Mouse (Mus musculus) right cerebral cortex, postnatal 25 days (tissue): Measurements from ENCODE around the gene Acat2.
"Not testable (repeated sequence)": the region's sequence is repeated elsewhere in the genome, so short reads cannot be mapped to it uniquely, and the experiment has no call there.

Experiments used
- DNase-seq: peaks from one replicate; pipeline ENCODE4 v3.0.0; 2022

The Acat2 gene

DNA sequence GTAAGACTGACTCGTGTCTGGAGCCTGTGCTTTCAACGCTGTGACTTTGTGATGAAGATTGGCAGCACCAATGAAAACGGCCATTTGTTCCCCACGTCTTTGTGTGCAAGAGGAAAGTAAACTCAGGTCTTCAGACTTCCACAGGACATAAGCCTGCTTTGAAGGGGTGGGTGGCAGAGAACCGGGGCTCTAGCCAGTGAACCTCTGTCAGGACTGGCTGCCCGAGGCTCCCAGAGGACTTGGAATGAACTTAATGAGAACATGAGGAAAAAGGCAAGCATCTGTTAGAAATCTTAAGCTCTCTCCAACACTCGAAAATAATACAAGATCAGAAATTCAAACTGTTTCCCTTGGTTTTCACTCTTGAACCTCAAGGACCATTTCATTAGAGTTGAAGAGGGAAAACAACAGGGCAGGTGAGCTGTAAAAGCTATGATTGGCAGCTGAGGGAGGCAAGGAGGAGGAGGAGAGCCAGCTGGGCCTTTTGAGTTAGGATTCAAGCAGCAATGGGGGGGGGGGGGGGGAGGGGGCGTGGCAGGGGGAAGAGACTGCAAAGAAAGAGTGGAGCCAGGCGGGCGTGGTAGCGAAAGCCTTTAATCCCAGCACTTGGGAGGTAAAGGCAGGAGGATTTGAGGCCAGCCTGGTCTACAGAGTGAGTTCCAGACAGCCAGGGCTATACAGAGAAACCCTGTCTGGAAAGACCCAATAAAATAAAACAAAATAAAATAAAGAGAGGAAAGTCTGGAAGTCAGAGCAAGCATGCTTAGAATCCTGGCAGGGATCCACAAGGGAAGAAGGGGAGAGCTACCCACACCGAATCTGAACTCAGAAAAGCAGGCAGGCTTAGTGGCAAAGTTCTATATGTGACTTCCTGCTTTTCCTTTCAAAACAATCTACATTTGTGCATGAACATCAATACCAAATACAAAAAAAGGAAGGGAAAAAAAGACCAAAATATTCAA, 56.9 kb downstream of the Acat2 start:
- no peak for DNase-seq

DNA sequence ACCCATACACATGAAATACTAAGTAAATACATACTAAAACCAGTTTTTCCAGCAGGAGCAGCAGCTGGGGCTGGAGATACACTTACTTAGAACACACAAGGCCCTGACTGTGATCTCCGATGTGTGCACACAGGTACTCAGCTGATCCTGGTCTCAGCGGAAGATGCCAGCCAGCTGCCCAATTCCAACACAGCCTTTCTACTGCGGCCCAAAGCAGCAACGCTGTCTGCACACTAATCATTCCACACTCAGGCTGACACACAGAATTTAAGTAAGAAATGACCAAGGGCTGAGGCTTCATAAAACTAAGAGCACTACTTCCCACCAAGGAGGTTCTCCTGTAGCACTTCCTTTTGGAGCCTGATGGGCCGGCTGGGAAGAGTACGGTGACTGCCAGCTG, 58.3 kb downstream of the Acat2 start:
- DNase-seq: no peak

DNA sequence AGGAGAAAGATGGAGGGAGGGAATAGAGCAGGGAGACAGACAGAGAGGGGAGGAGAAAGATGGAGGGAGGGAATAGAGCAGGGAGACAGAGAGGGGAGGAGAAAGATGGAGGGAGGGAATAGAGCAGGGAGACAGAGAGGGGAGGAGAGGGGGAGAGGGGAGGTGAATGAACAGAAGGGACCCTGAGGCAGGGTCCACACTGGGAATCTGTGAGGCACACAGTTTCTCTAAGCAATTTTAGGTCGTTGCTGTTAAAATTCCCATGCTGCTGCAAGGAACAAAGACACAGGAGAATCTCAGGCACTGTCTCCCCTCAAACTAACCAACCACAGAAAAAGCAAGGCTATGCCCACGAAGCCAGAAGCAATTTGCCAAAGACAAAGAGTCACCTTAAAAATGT, 61.9 kb downstream of the Acat2 start:
- DNase-seq: not testable (repeated sequence)

DNA sequence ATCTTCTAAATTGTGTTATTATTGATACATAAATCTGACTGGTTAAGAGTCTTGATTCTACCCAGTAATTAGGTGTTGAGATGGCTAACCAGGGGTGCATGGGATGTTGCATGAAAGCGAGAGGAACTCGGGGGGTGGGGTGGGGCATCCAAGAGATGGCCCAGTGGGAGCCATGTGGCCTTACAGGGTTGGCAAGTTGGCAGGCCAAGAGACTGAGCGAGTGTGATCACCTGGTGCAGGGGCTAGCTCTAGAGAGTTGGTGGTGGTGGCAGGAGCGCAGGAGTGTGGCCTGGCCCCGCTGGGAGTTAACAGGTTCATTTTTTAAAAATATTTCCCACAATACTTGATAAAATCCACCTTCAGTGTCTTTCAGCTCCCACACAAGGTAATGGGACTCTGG, 62.9 kb downstream of the Acat2 start:
- no peak for DNase-seq
